Mouse (Mus musculus): ENCODE measurements around the gene Rhoh.

The Rhoh gene

DNA sequence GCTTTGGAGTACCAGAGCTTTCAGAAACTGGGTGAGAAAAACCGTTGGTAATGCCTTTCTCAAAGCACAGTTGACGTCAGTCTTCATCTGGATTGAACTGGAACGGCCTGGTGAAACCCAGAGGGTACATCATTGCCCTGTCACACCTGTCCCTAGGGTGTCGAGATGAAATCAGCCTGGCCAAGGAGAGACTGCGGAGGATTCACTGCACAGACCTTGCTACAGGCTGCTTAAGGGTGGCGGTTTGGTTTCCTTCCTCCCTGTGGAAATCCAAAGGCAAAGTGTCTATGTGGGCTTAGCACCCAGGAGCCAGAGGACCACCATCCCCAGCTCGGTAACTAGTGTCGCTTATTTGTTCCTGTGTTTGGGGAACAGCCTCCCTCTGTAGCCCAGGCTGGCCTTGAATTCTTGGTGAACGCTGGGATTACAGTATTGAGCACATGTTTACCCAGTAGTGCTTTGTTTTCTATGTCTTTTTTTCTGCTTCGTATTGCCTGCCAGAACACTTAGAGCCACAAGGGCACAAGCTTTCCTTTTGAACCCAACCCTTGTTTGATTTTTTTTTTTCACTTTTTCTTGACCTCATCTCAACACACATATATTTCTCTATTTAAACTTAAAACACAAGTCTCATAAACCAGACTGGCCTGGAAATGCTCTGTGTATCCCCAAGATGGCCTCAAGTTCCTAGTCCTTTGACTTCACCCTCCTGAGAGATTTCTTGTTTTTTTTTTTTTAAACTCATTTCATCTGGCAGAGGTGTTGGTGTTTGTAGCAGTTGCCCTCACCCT is at the start of gene Rhoh:
Gene Rhoh, plus strand, starts transcription at position 60 of the 791 bp plus-strand sequence.
- no peak for DNase-seq

DNA sequence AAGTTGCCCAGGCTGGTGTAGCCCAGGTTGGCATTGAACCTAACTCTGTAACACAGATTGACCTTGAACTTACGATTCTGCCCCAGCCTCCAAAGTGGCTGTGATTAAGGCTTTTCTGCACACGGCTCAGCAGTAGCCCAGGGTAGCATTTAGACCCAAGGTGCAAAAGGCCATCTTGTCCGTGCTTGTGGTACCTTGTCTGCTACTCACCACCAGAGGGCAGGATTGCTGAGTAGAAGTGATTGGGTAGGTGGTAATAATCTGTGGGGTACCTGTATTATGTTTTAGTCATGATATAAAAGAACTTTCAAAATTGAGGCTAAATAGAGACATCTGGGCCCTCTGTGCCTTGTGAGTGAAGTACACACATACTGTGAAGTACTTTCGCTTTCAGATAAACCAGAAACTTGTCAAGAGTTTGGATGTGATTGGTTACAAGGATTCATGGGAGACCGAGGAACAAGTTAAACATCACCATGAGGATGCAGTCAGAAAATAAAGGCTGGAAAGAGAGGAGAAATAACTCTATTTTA is 37.3 kb upstream of the Rhoh start:
- DNase-seq, result peak in 1 of 2 experiments; percentile 7

DNA sequence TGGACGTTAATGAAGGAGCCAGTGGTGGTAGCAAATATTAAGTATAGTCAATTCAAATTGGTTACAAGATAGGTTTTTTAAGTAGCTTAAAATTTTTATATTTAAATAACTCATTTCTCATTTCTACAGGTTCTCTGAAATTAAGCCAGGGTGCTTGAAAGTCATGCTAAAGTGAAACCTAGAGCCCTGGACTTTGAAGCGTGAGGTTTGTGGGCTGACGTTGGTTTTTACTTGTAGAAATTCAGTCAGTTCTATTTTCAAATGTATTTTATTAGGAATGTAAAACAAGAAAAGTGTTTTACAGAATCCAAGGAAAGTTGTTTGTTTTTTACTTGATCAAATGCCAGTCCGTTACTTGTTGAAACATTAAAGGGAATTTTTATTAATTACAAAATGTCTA is 34.5 kb upstream of the Rhoh start:
- DNase-seq, result no peak

DNA sequence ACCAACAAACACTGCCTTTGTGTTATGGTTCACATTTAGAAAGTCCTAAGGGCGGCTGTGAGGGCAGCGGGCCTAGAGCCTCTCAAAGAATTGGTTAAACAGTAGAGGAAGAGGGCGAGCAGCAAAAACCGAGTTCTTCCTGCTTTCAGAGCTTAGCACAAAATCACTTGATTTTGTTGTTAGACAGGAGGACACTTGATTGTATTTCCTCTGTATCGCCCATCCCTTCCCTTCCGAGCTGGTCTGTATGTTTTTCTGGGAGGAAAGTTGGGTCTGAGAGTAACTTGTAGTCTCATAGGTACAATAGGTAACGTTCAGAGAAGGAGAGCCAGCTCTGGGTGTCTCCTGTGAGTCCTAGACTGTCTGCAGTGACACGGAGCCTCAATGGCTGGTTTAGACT is 33.9 kb upstream of the Rhoh start:
- no peak for DNase-seq

DNA sequence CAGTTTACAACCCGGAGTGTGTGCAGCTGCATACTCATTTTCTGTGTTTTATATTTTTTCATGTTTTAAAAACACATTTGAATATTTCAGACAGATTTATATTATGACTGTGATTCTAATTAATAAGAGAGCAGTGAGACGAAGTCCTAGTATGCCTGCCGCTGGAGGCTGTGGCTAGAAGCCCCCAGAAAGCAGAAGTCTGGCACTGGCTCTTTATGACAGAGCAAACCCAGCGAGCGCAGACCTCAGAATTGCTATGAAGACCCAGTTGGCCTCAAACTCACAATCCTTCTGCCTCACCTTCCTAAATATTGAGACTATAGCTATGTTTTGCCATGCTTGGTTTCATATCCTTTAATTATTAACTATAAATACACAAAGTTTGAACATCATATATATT is 32.8 kb upstream of the Rhoh start:
- DNase-seq, result no peak

DNA sequence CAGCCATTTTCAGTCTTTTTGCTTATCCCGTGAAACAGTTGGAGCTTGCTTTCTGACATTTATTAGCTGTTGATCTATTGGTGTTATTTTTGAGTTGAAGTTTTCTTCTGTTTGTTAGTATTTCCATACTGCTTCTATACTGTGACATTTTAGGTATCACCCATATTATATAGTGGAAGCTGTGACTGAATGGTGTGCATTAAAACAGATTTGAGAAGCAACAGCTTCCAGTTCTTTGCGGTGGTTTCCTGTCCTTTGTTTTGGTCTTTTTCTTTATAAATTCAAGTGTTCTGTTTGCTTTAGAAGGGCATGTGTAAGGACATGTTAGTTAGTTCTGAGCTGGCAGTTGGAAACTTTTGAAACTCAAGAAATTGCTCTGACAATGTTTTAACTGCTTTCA is 32.0 kb upstream of the Rhoh start:
- no peak for DNase-seq

DNA sequence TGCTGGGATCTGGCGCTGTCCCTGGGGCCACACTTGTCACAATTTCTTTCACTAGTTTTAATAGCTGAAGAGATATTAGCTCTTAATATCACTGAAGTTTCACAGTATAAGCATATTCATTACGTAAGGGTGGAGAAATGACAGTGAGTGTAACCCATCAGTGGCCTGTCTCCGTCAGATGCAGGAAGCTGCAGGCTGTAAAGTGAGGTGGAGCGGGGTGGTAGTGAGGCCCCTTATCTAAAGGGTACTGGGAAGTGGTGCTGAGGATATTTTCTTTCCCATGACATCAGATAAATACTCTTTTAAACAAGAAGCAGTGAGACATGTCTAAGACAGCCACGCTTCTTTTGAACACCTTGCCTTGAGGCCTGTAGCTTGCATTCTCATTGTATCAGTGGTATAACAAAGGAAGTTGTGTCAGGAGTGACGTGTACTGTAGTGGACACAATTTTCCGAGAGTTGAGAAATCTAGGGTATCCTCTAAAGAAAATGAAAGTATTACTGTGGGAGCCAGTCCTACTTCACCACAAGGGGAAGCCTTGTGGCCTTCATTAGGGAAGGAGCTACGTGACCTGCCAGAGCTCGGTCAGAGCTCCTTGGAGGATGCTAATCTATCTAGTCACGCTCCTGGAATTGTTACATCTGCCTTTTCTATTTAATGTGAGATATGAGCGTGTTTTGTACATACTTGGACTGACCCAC is 28.9 kb upstream of the Rhoh start:
- DNase-seq, result no peak

DNA sequence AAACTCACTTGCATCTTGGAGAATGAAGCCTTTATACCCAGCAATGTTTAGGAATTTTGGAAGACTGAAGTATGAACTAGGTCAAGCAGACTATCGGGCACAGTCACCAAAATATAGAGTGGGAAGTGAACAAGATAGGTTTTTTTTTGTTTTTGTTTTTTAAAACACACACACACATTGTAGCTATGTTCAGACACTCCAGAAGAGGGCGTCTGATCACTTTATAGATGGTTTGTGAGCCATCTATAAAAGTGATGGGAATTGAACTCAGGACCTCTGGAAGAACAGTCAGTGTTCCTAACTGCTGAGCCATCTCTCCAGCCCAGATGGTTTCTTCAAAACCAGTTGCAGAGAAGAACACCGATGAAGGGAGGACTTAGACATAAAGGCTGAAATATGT is 27.9 kb upstream of the Rhoh start:
- DNase-seq, result no peak

DNA sequence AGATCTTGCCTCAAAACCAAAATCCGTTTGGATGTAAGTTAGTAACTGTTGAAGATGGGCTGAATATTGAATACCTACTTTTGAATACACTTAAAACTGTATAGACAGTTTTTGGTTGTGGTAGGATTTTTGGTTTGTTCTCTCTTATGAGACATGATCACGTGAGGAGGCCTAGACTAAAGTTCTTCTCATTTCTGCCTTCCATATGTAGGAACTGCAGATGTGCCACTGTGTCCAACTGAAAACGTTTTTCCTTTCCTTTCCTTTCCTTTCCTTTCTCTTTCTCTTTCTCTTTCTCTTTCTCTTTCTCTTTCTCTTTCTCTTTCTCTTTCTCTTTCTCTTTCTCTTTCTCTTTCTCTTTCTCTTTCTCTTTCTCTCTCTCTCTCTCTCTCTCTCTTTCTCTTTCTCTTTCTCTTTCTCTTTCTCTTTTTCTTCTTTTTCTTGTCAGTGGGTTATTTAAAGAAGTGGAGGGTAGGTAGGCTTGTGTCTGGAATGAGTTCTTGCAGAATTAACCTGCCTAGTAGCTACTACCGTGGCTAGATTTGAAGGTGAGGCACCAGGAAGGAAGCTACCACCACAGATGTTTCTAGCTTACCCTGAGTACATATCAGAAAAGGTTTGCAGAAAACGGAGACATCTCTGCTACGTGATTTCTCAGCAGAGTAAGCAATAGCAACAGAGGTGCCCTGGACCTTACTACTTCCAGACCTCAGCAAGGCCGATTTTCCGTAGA is 27.1 kb upstream of the Rhoh start:
- DNase-seq, result no peak

DNA sequence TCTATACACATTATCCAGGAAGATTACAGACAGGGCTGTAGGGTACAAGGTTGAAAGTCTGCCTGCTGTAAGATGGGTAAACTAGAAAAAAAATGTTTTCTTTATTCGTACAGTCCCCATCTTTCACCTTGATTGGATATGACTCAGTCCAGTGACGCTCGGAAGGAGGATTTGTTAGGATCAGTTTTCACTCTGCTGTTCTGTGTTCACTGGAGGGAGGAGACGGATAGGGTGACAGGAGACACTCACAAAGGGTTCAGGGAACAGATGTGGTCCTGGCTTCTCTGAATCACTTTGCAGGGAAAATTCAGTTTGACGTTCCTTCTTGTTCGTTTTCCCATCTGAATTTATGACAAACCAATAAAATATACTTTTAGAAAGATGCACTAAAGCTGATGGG is 23.0 kb upstream of the Rhoh start:
- DNase-seq, result no peak

DNA sequence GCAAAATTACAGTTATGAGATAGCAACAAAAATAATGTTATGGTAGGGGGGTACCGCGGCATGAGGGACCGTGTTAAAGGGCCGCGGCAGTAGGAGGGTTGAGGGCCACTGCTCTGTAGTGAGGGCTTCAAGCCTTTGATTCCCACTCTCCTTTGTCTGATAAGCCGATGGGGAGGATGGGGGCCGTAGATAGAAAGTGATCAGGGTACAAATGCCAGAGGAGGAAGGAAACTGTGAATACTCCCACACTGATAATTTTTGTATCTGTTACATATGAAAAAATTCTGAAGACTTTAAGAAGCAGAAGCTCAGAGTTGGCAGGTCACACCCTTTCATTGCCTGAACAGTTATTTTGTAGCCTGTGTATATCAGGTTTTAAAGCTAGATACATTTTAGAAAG is 18.1 kb upstream of the Rhoh start:
- no peak for DNase-seq

DNA sequence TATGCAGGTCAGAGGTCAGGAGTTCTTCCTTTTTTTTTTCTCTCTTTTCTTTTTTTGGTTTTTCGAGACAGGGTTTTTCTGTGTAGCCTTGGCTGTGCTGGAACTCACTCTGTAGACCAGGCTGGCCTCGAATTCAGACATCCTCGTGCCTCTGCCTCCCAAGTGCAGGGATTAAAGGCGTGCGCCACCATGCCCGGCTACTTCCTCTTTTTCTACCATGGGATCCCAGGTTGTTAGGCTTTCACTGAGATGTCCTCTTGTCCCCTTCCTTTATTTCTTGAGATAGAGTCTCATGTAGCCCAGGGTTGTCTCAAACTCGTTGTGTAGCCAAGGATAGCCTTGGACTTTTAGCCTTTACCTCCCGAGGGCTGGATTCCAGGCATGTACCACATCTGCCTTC is 14.5 kb upstream of the Rhoh start:
- DNase-seq, result no peak

DNA sequence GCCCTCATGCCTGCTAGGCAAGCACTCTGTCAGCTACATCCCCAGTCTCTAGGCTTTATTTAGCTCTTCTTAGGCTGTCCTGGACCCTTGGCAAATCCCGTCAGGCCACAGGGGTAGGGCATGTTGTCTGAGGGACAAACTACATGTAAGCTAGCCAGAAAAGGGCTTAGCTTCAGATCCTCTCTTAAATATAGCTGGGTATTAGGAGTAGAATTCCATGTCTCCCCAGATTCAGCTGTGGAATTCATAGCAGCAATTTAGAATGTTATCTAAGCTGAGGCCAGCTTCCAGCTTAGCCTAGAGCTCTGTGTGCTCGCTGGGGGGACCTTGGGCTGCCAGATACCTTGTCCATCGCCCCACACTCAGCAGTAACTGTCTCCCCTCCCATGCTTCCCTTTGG is 14.1 kb upstream of the Rhoh start:
- no peak for DNase-seq

DNA sequence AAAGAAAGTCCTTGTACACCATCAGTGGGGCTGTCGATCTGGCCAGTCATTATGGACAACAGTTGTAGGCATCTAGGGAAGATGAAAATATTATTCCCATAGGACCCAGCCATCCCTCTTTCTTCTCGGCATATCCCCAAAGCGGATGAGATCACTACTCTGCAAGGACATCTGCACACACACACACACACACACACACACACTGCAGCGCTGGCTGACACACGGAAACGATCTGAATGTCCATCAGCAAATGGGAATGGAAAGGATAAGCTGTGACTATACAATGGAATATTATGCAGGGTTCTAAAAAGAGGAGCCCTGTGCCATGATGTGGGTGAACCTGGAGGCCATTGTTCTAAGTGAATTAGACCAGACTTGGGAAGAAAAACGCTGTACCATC is 13.4 kb upstream of the Rhoh start:
- DNase-seq, result no peak

DNA sequence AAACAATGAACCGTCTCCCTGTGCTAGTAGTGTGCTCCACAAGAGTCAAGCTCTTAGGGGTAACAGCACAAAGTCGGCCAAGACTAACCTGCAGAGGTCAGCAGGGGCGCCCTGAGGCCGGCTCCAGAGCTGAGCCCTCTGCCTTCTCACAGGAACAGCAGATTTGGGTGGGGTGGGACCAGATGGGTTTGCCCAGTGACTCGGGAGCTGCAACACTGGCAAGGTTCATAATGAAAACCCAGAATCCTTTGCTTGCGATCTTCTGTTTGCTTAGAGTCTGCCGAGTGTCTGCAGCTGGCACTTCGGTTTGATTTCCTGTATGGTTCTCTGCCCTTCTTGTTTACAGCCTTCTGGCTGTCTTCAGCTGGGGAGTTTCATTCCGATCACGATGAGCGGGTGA is 10.2 kb upstream of the Rhoh start:
- no peak for DNase-seq

DNA sequence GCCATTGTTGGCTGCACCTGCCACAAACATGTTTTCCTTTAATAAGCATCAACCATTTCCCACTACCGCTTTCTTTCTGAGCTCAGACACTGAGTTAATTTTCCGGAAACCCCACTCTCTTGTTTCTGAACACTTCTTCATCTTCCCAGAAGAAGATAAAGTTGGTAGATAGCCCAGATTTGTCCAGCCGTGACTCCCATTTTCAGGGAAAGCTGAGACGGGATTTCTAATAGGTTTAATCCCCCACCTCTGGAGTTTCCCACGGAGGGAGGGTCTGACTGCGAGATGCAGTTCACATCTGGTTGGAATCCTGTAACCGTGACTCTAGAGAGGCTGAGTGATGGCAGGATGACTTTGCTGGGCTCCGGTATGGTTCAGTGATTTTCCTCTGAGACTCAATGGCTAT is 6.2 kb upstream of the Rhoh start:
- no peak for DNase-seq

DNA sequence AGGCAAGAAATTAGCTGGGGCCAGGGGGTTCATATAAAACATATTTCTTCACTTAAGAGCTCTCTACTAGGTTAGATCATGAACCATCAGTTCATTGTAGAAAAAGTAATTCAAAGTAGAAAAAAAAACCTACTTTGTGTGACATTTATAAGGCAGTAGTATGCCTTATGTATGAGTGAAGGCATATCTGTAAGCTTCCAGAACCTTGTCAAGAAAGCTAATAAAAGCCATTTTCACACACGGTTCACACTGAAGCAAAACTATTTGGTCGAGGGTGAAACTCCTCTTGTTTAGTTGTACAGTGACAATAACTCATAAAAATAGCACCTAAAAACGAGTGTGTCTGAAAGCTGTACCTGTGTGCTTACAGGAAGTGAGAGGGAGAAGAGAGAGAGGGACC is 5.4 kb upstream of the Rhoh start:
- no peak for DNase-seq

DNA sequence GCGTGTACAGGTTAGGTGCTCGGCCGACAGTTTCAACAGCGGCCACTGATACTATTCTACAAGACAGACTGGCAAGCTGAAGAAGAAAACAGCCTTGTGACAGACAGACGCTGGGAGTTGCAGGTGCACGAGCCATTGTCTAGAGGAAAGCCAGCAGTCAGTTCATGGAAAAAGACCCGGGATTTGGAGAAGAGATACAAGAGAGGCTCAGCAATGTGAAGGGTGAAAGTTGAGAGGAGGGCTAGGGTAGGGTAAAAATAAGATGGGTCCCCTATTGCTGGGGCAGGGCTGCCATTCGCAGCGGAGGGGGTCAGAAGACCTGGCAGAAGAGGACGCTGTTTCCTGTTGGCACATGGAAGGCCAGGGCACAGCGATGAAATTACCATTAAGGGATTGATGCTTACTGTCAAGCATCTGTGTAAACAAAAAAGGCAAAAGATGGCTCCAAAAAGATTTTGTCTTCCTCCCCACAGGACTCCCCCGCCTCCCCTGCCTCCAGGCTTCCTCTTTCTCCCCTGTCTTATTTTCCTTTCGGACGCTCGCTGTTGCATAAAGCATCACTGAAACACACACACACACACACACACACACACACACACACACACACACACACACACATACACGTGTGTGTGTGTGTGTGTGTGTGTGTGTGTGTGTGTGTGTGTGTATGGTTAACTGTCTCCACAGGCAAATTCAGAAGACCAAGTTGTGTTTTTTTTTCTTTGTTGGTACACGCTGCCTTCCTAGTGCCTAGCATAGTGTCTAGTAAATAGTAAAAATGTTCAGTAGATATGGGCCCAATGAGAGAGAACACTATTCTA is 4.2 kb upstream of the Rhoh start:
- DNase-seq, result no peak

DNA sequence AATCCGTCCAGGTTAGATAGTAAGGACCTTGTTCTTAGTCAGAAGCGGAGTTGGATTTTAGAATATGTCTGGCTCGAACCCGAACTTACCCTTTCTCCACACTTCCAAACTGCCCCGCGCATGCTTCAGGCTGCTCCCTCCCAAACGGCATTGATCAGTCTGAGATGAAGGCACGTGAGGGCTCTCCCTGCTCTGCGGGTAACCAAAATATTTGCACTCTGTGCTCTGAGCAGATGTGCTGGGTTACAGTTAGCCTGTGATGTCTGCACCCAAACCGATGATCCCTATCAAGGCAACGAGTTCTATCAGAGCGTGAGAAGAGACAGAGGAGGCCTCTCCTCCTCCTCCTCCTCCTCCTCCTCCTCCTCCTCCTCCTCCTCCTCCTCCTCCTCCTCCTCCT is 3.1 kb upstream of the Rhoh start:
- no peak for DNase-seq

DNA sequence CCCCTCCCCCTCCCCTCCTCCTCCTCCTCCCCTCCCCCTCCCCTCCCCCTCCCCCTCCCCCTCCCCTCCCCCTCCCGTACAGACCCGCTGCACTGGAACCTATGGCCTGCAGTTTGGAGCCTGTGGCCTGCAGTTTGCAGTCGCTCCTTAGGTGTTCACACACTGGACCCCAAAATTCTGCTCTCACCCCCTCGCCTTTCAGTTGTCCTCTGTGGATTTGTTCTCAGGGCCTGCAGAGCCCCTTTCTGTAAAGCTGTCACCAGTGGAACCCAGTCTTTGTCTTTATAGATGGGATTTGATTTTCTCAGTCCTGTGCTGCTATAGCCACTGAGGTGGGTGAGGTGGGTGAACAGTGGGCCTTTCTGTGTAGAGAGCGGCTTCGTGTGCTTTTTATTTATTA is 2.7 kb upstream of the Rhoh start:
- no peak for DNase-seq

DNA sequence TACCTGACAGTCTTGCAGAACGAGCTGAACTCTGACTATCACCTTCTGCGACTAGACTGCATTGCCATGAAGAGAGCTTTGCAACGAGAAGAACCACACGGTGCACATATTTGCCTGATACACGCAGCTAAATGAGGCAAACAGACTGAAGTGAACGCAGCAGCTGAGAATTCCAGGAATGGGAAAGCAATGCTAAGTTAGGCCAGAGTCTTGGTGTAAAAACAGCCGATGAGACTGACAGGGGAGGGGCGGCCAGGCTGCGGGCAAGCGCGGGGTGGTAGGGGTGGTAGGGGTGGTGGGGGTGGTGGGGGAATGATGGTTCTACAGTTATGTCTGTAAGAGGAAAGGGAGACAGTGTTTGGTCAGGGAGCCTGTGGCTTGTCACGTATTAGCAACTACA is 2.1 kb upstream of the Rhoh start:
- no peak for DNase-seq

DNA sequence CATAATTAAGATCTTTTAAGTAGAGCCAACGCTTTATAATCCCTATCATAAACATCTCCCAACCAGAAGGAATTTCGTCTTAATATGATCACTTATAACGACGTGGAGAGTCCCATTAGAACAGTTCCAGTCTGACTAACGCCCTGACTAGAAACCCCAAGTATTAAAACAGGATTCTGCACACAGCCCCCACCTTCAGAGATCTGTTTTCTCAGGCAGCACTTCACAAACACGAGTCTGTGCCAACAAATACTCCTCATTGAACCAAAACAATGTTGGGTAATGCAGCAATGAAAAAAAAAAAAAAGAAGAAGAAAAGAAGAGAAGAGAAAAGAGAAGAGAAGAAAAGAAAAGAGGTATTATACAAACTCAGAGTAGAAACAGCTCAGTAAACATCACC is 1.6 kb upstream of the Rhoh start:
- DNase-seq, result no peak
